Mouse (Mus musculus) heart, adult 9 months (tissue): ENCODE measurements around the gene Ap5z1.

ENCODE experiments used
- DNase-seq, 2 experiments: peaks; one replicate each; pipeline ENCODE4 v3.0.0; 2022; ENCODE audit warnings: low spot score in 2 of 2

Ap5z1 gene

GRCm38 (mm10) chr5:142463461-142464454, at the start of gene Ap5z1:
Gene Ap5z1 (plus strand): TSS chr5:142463944.
- peak; percentile 94 for DNase-seq

DNA sequence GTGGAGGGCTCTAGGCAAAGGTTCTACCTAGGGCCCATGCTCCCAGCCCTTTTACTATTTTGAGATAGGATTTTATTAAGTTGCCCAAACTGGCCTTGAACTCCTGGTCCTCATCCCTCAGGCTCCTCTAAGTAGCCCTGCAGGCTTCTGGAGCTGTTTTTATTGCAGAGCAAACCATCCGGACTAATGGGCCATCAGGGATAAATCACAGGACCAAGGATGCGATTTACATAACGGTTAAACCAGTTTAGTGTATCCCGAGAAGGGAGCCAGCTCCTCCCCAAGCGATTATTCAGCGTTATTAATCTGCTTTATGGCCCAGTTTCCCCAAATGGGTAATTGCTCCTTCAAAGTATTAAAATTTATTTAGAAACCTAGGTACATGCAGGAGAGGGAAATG, 48.3 kb upstream of the Ap5z1 start:
- no peak for DNase-seq

DNA sequence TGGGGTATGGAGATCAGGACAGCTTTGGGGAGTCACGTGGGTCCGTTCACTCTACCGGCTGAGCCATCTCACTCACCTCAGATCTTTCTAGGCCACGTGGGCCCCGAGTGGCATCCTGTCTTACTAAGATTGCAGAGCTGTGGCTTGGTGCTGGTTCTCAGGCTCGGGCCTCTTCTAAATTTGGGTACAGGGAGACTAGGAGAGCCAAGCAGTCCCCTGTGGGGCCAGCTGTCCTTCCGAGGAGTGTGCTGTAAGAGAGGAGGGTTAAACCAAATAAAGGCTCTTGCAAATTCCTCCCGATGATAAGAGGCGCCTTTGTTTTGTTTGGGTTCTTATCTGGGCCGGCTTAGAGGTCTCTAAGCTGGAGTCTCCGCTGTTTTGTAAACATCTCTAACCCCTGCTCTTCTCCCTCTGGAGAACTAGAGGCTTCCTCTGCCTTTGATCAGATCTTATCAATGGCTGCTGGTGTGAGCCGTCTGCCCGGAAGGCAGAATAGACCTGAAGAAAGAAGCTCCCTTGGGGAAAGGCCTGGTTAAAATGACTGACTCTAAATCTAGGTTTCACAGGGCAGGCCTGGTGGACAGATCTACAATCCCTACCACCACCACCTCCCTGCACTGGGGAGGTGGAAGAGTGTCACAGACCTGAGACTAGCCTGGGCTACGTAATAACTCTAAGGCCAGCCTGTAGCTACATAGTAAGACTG, 47.5 kb upstream of the Ap5z1 start:
- no peak for DNase-seq

DNA sequence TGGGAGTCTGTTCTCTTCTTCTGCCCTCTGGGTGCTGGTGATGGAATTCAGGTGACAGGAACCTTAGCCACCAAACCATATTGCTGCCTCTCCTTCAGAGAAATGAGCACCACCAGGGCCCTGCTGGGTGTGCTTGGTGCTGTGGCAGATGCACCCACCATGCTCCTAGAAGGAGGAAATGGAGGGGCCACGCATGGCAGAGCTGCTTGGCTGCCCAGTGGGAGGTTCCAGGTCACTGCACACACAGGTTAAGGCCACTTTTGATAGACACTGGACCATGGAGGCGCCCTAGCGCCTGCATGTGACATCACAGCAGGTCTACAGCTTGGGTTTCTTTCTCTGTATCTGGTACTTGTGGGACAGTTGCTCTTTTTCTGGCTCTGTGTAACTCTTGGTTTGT, 46.6 kb upstream of the Ap5z1 start:
- no peak for DNase-seq

GRCm38 (mm10) chr5:142417876-142418275, 45.9 kb upstream of the Ap5z1 start:
- DNase-seq: no peak

- no peak for DNase-seq
Measured at GRCm38 (mm10) chr5:142418419-142418818, 45.3 kb upstream of the Ap5z1 start.

- no peak for DNase-seq
Measured at GRCm38 (mm10) chr5:142420317-142420716, 43.4 kb upstream of the Ap5z1 start.

GRCm38 (mm10) chr5:142420920-142421319, 42.8 kb upstream of the Ap5z1 start:
- no peak for DNase-seq

DNA sequence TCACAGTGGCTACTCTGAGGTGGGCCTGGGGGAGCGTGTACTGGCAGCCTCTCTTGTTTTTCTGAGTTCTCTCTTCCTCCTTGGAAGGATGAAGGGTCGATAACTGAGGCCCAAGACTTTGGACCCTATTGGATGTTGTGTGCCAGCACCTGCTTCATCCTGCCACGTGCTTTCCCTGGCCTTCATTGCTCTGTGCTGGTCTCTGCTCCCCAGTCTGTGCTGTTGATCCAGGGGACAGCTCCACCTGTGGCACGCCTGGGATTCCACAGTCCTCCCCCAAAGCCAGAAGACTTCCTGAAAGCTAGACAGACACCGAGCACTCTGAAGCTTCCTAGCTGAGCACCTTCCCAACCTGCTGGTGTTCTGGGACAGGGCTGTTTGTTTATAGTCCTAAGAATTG, 41.9 kb upstream of the Ap5z1 start:
- no peak for DNase-seq

- no peak for DNase-seq
Measured at GRCm38 (mm10) chr5:142423141-142423540, 40.6 kb upstream of the Ap5z1 start.

DNA sequence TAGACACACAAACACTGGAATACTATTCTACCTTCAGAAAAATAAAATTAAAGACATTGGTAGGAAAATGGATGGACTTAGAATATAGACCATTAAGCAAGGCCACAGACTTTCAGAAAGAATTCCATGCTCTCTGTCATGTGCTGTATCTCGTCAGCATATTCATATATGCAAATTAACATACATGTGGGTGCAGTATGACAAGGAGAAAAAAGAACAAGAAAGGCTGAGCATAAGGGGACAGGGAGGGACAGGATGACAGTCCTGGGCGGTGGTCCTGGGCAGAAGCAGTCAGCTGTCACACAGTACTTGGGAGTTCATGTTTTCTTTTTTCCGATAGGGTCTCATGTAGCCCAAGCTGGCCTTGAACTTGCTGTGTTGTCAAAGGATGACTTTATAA, 40.0 kb upstream of the Ap5z1 start:
- no peak for DNase-seq

DNA sequence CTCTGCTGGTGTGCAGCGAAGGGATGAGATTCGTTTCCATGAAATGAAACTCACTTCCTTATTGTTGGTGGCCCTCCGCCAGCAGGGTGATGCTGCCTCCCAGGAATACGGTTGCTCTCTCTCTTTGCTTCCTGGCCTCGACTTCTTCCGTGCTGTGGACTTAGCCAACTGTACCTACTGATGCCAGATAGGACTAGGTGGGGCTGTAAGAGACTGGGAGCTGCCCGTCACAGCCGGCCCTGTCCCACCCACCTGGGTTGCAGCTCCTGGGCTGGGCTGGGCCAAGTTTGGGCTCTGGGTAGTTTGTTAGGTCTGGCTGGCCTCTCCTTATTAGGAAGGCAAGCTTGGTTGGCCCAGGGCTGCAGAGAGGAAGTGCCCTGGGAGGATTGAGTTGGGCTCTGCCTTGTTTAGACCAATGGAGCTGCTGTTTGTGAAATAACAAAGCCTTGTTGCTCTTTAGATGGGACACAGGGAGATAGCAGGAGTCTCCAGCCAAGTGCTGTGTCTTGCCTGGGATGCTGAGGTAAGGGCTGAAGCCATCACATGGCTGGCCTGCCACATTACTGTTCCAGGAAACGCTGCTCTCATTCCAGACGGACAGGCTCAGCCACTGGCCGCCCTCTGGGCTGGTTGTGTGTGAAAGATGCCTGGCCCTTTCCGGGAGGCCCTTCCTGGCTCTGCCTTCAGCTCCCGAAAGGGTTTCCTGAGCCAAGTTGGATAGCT, 39.0 kb upstream of the Ap5z1 start:
- DNase-seq: peak; percentile 93 to 94

DNA sequence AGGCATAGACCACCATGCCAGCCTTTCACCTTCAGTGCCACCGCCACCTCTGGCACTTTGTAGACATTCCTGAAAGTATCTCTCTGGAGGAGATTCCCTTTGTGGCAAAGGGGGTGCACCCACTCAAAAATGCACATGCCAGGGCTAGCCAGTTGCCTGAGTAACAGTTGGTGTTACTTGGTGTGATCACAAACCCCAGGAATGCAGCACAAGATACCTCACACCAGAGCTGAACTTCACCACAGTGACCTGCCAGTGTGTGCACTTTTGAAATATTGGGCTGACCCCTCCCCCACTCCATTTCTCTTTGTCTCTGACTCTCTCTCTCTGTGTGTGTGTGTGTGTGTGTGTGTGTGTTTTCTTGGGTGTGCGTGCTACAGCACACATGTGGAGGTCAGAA, 37.3 kb upstream of the Ap5z1 start:
- no peak for DNase-seq

DNA sequence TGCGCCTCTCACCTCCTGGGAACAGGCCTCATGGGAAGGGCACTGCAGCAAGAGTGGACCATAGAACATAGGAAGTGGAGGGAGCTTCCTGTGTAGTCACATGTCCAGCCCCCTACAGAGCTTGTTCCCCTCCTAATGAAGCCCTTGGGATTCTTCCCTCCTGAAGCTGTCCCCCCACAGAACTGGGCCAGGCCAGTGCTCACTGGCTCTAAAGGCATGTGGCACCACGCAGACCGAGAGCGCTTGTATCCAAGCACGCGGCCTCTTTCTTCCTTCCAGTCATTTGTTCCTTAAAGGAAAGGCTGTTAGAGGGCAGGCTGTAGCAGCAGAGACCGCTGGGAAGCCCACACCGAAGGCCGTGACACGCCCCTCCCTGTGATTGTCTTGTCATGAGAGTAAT, 35.9 kb upstream of the Ap5z1 start:
- no peak for DNase-seq

GRCm38 (mm10) chr5:142428691-142429090, 35.1 kb upstream of the Ap5z1 start:
- DNase-seq: no peak

DNA sequence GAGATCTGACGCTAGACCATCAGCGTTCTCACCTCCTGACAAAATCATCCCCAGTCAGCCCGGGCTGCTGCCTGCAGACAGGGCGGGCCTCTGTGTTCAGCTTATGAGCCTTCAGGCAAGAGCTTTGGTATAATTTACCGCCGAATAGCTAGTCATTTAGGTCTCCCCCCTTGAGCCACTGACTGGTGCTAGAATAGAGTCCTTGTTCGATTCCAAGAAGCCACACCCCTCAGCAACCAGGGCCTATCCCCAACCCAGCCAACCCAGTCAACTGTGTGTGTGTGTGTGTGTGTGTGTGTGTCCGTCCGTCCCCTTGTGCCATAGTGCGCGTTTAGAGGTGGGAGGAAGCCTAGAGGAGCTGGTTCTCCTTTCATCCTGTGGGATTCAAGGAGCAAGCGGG, 32.7 kb upstream of the Ap5z1 start:
- DNase-seq: no peak

DNA sequence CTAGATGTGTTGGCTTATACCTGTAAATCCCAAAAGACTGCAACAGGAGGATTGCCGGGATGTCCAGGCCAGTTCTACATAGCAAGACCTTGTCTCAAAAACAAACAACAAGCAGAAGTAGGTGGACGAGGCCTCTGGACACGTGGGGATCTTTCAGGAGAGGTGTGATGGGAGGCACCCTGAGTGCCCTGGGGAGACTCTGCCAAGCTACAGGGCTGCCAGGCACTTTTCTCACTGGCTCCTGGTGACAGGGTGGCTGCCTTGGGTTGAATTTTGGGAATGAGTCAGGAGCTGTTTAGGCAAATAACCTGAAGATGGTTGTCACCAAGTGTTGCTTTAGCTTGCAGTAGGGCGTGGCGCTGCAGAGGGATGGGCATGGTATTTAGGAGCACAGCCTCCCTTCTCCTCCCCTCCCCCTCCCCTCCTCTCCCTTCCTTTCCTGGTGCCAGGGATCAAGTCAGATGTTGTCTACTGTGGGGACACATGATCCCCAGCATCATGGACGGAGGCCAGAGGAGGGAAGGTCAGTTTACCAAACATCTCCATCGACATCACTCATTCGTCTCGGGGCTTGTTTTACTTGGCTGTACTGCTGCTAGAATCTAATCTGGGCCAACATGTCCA, 31.8 kb upstream of the Ap5z1 start:
- DNase-seq: peak in 1 of 2 experiments; percentile 27

GRCm38 (mm10) chr5:142432695-142433094, 31.0 kb upstream of the Ap5z1 start:
- no peak for DNase-seq

GRCm38 (mm10) chr5:142434052-142434451, 29.7 kb upstream of the Ap5z1 start:
- no peak for DNase-seq

DNA sequence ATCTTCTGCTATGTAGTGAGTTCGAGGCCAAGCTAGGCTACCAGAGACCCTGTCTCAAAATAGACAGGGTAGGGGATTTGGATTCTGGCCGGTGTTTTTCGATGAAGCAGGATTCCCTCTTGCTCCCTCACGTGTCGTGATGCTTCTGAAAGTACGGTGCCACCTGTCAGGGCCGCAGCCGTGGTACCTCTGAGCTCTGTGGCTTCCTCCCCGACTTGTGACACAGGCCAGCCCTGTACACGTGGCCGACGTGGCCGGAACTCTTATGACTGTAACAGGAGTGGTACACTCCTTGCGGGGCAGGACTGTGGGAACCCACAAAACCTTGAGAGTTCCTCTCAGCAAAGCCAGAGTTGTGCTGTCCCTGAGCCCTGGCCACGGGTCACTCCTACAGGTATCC, 28.0 kb upstream of the Ap5z1 start:
- DNase-seq: no peak

GRCm38 (mm10) chr5:142438380-142438938, 25.3 kb upstream of the Ap5z1 start:
- DNase-seq: no peak
